Comparison of ENCODE assay signal across 21 mouse cellular contexts in the genomic region with DNA sequence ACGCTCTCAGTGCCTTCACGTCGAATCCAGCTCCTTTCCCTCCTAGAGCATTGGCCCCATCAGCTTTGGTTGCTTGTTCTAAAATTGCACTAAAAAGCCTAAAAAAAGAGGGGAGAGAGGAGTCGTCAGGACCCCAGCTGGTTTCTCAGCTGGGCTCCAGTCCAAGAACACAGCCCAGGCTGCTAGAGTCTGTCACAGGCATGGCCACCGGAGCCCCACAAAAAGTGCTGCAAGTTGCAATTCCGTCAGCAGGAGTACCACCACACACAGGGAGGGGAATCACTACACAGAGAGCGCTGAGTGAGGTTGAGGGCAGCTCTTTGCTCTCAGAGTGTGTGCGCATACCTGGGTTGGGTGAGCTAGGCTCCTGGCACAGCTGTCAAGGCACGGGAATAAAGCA.
DNase-seq lines count a peak whose midpoint lies in the region; ATAC-seq and TF ChIP-seq lines count a peak whose summit lies in the region.
"Had no signal": no experiment of that assay in that cellular context is flagged by ENCODE, and none has a peak within 500 bp of the region (broad histone marks: within the 10 kb centered on the region; RNA-seq: fewer than 3 reads in every experiment).

No protein-coding gene starts in this region.

- H3K4me2 ChIP-seq in forebrain, embryonic 14.5 days (ENCODE audit: low read length) = no peak overlapping the region
- no peak overlapping the region for H3K4me2 ChIP-seq in forebrain, embryonic 12.5 days
- H3K4me2 ChIP-seq in lung, embryonic 15.5 days = no peak overlapping the region
- no peak overlapping the region for H3K4me2 ChIP-seq in forebrain, postnatal 0 days (ENCODE audit: low read depth)
- H3K4me2 ChIP-seq: hindbrain, embryonic 15.5 days; liver, embryonic 12.5 days had no signal

- no peak overlapping the region for H3K4me3 ChIP-seq in forebrain, embryonic 14.5 days (ENCODE audit: low read depth, low read length)
- no peak overlapping the region for H3K4me3 ChIP-seq in forebrain, embryonic 12.5 days (replicated peaks)
- H3K4me3 ChIP-seq in layer of hippocampus, adult 2 months = no peak overlapping the region
- H3K4me3 ChIP-seq in lung, embryonic 15.5 days = no peak overlapping the region
- no peak overlapping the region for H3K4me3 ChIP-seq in forebrain, postnatal 0 days (ENCODE audit: low read depth, low read length)
- H3K4me3 ChIP-seq: heart, embryonic 10.5 days; hindbrain, embryonic 15.5 days; left cerebral cortex, adult 2 months; liver, embryonic 12.5 days had no signal

- no peak for TF ChIP-seq CTCF in layer of hippocampus, adult 2 months (conservative IDR thresholded peaks at IDR 0.05)
- peak; percentile 34 for TF ChIP-seq CTCF in forebrain, postnatal 0 days (IDR thresholded peaks at IDR 0.05; ENCODE audit: low read depth)

- 76% methylated on average over 9 of the region's 9 CpGs for WGBS in forebrain, embryonic 14.5 days
- 85% methylated on average over 9 of the region's 9 CpGs for WGBS in forebrain, embryonic 12.5 days
- WGBS in lung, embryonic 15.5 days = 57% methylated on average over 9 of the region's 9 CpGs
- WGBS in forebrain, postnatal 0 days = 56% methylated on average over 9 of the region's 9 CpGs

- peak; percentile 60 for ATAC-seq in forebrain, embryonic 14.5 days
- no peak for ATAC-seq in forebrain, embryonic 12.5 days (ENCODE audit: low FRiP score)
- peak; percentile 33; the same call in 1 of the 2 replicates for ATAC-seq in lung, embryonic 15.5 days (ENCODE audit: borderline replicate concordance, extremely low read depth, low FRiP score, low TSS enrichment)
- peak; percentile 85 for ATAC-seq in forebrain, postnatal 0 days
- ATAC-seq: liver, embryonic 12.5 days; midbrain, embryonic 16.5 days had no signal

- no peaks in the 10 kb centered on the region for H3K27me3 ChIP-seq in forebrain, embryonic 14.5 days (replicated peaks; ENCODE audit: control insufficient read depth, insufficient read depth, low read length)
- H3K27me3 ChIP-seq in forebrain, embryonic 12.5 days = no peaks in the 10 kb centered on the region
- H3K27me3 ChIP-seq in lung, embryonic 15.5 days = no peaks in the 10 kb centered on the region
- no peaks in the 10 kb centered on the region for H3K27me3 ChIP-seq in forebrain, postnatal 0 days (ENCODE audit: insufficient read depth, low read length)
- H3K27me3 ChIP-seq: hindbrain, embryonic 15.5 days; liver, embryonic 12.5 days had no signal

- no peaks in the 10 kb centered on the region for H3K4me1 ChIP-seq in forebrain, embryonic 14.5 days (ENCODE audit: control insufficient read depth, insufficient read depth, low read length)
- H3K4me1 ChIP-seq in forebrain, embryonic 12.5 days = no peaks in the 10 kb centered on the region
- H3K4me1 ChIP-seq in lung, embryonic 15.5 days = peaks cover 7% of the 10 kb centered on the region; the same call in 1 of the 2 replicates
- H3K4me1 ChIP-seq in forebrain, postnatal 0 days (ENCODE audit: insufficient read depth) = no peaks in the 10 kb centered on the region
- H3K4me1 ChIP-seq: hindbrain, embryonic 15.5 days had no signal

- H3K36me3 ChIP-seq in forebrain, embryonic 14.5 days (ENCODE audit: control insufficient read depth, insufficient read depth, low read length) = no peaks in the 10 kb centered on the region
- H3K36me3 ChIP-seq in forebrain, embryonic 12.5 days (replicated peaks) = no peaks in the 10 kb centered on the region
- peaks cover 6% of the 10 kb centered on the region; the same call in 1 of the 2 replicates for H3K36me3 ChIP-seq in lung, embryonic 15.5 days
- peaks cover 15% of the 10 kb centered on the region; the same call in 1 of the 2 replicates for H3K36me3 ChIP-seq in forebrain, postnatal 0 days (ENCODE audit: insufficient read depth)
- H3K36me3 ChIP-seq: liver, embryonic 12.5 days had no signal

- H3K9ac ChIP-seq in forebrain, embryonic 14.5 days (ENCODE audit: low read length) = no peak overlapping the region
- H3K9ac ChIP-seq in forebrain, embryonic 12.5 days = no peak overlapping the region
- no peak overlapping the region for H3K9ac ChIP-seq in lung, embryonic 15.5 days
- no peak overlapping the region for H3K9ac ChIP-seq in forebrain, postnatal 0 days
- H3K9ac ChIP-seq: hindbrain, embryonic 15.5 days; liver, embryonic 12.5 days had no signal

- H3K9me3 ChIP-seq in forebrain, embryonic 14.5 days (replicated peaks; ENCODE audit: control insufficient read depth, low read length) = no peaks in the 10 kb centered on the region
- H3K9me3 ChIP-seq in forebrain, embryonic 12.5 days = 0 out of 2 replicates have a peak, but pooled peaks cover 3% of the 10 kb centered on the region
- no peaks in the 10 kb centered on the region for H3K9me3 ChIP-seq in lung, embryonic 15.5 days
- H3K9me3 ChIP-seq in forebrain, postnatal 0 days (ENCODE audit: low read length) = no peaks in the 10 kb centered on the region
- H3K9me3 ChIP-seq: heart, embryonic 10.5 days; hindbrain, embryonic 15.5 days; liver, embryonic 12.5 days had no signal

- H3K27ac ChIP-seq in forebrain, embryonic 14.5 days (ENCODE audit: low read depth, low read length) = no peak overlapping the region
- no peak overlapping the region for H3K27ac ChIP-seq in forebrain, embryonic 12.5 days
- H3K27ac ChIP-seq in layer of hippocampus, adult 2 months = peak overlapping the region; percentile 47; the same call in 1 of the 2 replicates
- H3K27ac ChIP-seq in lung, embryonic 15.5 days = no peak overlapping the region
- H3K27ac ChIP-seq in forebrain, postnatal 0 days (ENCODE audit: low read depth, low read length) = no peak overlapping the region
- H3K27ac ChIP-seq: heart, embryonic 10.5 days; hindbrain, embryonic 15.5 days; left cerebral cortex, adult 2 months; liver, embryonic 12.5 days had no signal

- peak; percentile 52 for DNase-seq in forebrain, embryonic 14.5 days (ENCODE audit: low spot score)
- DNase-seq in layer of hippocampus, adult 2 months (ENCODE audit: low spot score in 2 of 2) = no peak
- no peak for DNase-seq in layer of hippocampus, adult 8-10 months (ENCODE audit: low spot score in 2 of 2)
- no peak for DNase-seq in lung, adult 18-20 months
- DNase-seq in forebrain, postnatal 0 days = peak; percentile 70
- DNase-seq in retina, postnatal 1 day = no peak
- DNase-seq: adrenal gland, postnatal 14 days; B cell, adult 2 months; cerebellum, adult 8-10 months; gastrocnemius, postnatal 36 days; heart, postnatal 14 days; kidney, adult 11 months; kidney, postnatal 14 days; thymus, postnatal 25 days had no signal

Comparison
In these comparisons a context has a peak if more than half of its experiments do, and no peak if none do; other contexts are left out.
1. DNase-seq: peak in forebrain, embryonic 14.5 days (single experiment) and forebrain, postnatal 0 days (single experiment); none in layer of hippocampus, adult 2 months (0 of 2), layer of hippocampus, adult 8-10 months (0 of 2), lung, adult 18-20 months (0 of 2) and retina, postnatal 1 day (single experiment).